Mouse (Mus musculus) cerebellum, postnatal 14 days (tissue): ENCODE measurements around the gene Fignl2.

Experiments used
- DNase-seq, 2 experiments: peaks; one replicate each; pipeline ENCODE4 v3.0.0; 2021; ENCODE audit warnings: mixed read lengths in 2 of 2

Fignl2 gene

DNA sequence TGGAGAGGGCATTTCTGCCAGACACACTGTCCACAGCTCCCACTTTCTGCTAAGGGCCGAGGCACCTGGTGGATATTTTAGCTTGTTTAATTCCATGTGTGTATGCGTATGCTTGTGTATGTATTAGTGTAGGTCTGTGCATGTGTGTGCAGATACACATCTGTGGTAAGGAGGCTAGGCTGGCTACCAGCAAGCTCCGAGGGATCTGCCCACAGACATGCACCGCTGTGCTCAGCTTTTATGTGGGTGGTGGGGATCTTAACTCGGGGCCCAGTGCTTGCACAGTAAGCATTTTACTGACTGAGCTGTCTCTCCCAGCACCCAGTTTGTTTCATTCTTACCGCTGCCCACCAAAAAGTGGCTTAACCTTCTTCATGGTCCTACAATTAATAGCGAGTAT, 71.1 kb downstream of the Fignl2 start:
- no peak for DNase-seq

- DNase-seq = no peak
Measured at GRCm38 (mm10) chr15:101006251-101007040, 71.9 kb downstream of the Fignl2 start.

- no peak for DNase-seq
Measured at GRCm38 (mm10) chr15:101005717-101006116, 72.7 kb downstream of the Fignl2 start.

DNA sequence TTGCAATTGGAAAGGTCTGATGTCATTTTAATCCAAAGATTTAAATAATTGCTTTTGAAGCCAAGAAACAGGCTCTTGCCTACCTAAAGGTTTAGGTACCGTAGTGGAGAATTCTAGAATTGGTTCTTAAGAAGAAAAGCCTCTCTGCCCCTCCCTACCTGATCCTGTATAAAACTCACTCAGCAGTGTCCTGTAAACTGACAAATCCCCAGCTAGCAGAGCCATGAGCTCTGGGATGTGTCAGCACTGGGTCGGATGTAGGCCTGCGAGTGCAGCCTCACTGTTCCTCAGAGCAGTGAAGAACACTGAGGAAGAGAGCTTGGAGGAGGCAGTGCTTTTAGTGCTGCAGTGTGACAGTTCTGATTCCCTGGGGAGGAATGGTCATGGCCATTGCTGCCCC, 73.8 kb downstream of the Fignl2 start:
- DNase-seq = no peak

GRCm38 (mm10) chr15:101002466-101002865, 75.9 kb downstream of the Fignl2 start:
- DNase-seq = no peak

DNA sequence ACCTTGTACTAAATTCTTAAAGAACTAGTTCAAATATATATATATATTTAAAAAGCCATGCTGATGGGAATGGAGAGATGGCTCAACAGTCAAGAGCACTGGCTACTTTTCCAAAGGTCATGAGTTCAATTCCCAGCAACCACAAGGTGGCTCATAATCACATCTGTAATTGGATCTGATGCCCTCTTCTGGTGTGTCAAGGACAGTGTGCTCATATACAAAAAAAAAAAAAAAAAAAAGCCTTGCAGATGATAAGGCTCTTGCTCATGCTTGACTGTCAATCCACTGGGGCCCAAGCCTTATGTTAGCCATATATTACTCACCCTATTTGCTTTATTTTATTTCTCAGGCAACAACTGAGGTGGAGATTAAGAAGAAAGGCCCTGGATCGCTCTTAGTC, 76.7 kb downstream of the Fignl2 start:
- no peak for DNase-seq
